Mouse (Mus musculus) adipocyte (in vitro differentiated cells): ENCODE measurements at regions not wholly inside any gene's neighbourhood (a gene's known extent, or its start where the extent isn't known, plus 50 kb on each side); places are given as distances from the start of the nearest gene placed in this dataset.

ENCODE experiments used
- DNase-seq: peaks from one replicate; pipeline ENCODE4 v3.0.0-alpha.2; 2016; ENCODE audit warnings: low spot score

DNA sequence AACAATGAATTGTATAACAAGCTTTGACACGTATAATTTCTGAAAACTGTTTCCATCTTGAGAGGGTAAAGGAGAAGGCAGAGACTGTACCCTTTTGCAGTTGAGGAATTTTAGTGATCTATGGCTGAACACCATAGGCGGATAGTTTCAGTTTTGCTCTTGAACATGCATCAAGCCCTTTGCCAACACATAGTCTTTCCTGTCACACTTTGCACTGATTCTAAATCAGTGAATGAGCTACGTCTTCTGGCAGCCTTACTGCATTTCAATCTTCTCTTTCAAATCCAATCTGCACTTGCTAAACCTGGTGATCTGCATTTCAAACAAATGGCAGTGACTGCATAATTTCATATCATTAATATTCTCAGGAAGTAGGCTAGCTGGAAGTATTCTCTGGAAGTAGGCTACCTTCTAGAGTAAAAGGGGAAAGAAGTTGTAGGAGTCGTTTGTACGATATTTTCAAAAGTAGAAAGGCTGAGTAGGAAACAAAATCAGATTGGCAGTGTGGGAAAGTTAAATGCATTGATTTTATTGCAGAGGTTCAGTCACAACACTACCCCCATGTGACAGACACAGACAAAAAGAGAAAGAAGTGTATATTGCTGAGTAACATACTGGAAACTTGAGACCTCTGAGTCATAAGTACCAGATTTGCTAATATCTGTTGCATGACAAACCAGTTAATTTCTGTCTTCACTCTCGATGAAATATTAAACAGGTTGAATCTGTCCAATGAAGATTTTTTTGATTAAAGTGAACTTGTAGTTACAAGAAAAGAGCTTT lies 983.3 kb upstream of the Nr2f1 start:
- DNase-seq, result peak; percentile 5

GRCm38 (mm10) chr13:79158757-79159156 lies 959.2 kb upstream of the Nr2f1 start:
- no peak for DNase-seq

DNA sequence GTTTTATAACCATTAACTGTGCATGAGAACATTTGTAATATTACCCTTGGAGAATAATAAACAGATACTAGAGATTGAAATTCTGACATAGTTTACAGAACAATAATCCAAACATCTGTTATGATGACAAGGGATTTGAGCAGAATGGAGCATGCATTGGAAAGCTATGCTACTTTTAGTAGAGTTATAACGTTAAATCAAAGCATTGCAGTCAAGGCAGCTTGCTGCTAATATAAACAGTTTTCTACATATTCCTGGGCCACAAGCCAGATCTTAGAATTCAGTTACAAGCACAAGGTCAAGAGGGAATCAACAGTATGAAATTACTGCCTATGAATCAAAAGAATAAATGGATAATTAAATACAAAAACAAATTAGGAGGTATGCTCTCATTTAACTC lies 943.3 kb upstream of the Nr2f1 start:
- peak; percentile 6 for DNase-seq

- DNase-seq, result no peak
These were observed 941.9 kb upstream of the Nr2f1 start for GRCm38 (mm10) chr13:79141362-79141966.

- peak; percentile 47 for DNase-seq
These were observed 939.2 kb upstream of the Nr2f1 start for GRCm38 (mm10) chr13:79138747-79139146.

- DNase-seq, result no peak
These were observed 937.2 kb upstream of the Nr2f1 start for GRCm38 (mm10) chr13:79136726-79137125.
